Mouse (Mus musculus): Measurements from ENCODE around the gene Hebp1.

Hebp1 gene

GRCm38 (mm10) chr6:135116479-135116878 lies 81.3 kb downstream of the Hebp1 start:
- DNase-seq (ENCODE audit: low spot score) = no peak

GRCm38 (mm10) chr6:135113114-135113436 lies 84.7 kb downstream of the Hebp1 start:
- DNase-seq (ENCODE audit: low spot score) = no peak

DNA sequence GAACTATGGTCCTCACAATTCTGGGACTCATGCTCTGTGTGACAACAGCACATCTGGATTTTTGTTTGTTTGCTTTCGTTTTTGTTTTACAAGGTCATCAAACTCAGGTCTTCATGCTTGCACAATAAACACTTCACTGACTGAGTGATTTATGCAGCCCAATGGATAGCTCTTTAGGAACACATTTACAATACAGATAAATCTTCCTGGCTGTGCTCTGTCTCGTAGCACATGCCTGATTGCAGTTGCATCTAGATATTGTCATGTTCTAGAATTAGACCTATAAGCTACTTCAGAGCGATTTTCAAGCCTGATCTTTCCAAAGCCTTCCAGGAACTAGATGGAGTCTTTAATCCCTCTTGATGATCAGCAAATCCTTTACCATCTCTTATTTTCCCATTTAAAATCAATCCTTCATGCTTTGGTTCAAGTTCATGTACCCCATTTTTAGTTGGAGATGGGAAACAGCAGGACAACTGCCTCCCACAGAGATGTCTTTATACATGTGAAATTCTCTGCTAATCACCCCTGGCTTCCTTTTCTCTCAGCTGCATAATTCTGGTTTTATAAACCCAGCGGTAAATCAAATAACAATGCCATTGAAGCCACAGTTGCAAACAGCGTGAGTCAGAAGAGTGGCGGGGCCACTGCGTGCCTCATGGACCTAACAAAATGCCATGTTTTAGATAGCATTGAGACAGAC lies 85.3 kb downstream of the Hebp1 start:
- no peak for DNase-seq (ENCODE audit: low spot score)

- DNase-seq (ENCODE audit: low spot score) = no peak
Observed at GRCm38 (mm10) chr6:135107014-135107413, 90.8 kb downstream of the Hebp1 start.

- DNase-seq (ENCODE audit: low spot score) = no peak
Observed at GRCm38 (mm10) chr6:135102736-135103303, 95.0 kb downstream of the Hebp1 start.

DNA sequence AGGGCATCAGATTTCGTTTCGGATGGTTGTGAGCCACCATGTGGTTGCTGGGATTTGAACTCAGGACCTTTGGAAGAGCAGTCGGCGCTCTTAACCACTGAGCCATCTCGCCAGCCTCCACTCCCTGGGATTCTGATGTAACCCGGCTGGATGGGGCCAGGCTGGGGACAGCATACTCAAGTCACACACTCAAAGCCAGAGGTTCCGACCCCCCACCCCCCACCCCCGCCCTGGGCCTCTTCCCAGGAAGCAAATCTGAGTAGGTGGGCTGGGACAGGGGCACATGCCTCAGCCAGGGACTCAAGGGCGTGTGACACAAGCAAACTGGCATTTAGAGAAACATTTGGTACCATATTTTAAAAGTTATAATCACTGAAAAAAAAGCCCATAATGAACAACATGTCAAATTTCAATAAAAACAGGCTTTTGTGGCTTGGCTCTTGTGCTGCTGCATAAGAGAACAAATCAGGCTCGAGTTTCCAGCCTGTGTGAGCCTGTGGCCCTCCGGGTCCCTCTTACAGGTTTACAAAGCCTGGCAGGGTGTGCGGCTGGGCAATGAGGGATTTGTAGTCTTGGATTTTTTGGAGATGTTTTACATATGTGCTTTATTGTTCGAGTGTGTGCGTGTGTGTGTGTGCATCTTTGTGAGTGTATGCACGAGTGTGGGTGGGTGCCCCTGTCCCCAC lies 96.9 kb downstream of the Hebp1 start:
- no peak for DNase-seq (ENCODE audit: low spot score)

DNA sequence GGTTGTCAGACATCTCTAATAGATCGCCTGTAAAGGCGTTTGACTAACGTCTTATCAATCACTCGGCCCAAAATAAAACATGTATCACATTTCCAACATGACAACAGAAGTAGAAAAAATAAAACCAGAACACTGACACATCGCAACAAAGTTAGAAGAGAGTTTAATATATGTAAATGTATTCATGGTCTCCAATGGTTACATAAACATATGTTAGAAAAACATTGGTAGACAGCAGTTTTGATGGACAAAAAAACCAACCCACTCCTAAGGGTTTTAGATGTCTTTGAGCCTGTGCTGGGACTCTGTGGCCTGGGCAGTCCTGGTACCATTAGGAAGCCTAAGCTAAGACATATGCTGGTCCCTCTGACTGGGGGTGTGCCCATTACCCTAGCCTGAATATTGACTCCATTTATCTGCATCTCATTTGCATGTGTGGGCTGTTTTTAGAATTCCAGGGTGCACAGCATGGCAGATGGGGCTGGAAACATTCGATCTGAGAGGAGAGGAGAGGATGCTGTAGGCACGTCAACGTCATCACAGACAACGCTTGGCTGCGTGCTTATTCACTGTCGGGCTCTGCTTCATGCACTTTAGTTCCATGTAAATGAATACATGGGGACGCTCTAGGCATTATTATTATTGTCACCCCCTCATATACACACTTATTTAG lies 104.9 kb downstream of the Hebp1 start:
- no peak for DNase-seq (ENCODE audit: low spot score)

DNA sequence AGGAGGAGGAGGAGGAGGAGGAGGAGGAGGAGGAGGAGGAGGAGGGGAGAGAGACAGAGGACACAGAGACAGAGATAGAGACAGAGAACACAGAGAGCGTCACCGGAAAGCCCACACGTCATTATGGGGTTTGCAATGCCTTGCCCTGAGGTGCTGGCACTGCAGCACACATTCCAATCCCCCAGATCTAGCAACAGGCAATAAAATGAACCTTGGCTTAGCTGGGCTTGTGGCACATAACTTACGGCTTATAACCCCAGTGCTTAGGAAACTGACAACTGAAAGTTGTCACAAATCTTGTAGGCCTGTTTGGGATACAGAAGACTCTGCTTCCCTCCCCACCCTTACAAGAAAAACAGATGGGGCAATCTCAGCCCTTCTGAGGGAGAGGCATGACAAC lies 107.2 kb downstream of the Hebp1 start:
- no peak for DNase-seq (ENCODE audit: low spot score)

DNA sequence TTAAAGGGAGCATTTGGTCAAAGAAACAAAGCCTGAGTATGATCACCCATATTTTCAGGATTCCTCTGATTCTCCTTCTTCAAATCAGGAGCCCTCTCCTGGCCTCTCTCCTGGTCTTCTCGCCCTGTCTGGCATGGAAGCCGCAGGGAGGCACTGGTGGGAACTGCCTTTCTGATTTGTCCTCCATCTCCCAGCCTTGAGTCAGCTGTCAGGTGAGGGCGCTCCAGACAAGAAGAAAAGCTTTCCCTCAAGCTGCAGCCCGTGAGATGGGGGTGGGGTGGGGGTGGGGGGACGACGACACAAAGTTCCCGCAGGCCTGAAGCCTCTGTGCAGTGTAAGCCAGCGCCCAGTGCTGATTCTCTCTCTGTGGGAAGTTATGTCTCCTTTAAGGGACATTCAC lies 108.0 kb downstream of the Hebp1 start:
- DNase-seq (ENCODE audit: low spot score) = no peak

DNA sequence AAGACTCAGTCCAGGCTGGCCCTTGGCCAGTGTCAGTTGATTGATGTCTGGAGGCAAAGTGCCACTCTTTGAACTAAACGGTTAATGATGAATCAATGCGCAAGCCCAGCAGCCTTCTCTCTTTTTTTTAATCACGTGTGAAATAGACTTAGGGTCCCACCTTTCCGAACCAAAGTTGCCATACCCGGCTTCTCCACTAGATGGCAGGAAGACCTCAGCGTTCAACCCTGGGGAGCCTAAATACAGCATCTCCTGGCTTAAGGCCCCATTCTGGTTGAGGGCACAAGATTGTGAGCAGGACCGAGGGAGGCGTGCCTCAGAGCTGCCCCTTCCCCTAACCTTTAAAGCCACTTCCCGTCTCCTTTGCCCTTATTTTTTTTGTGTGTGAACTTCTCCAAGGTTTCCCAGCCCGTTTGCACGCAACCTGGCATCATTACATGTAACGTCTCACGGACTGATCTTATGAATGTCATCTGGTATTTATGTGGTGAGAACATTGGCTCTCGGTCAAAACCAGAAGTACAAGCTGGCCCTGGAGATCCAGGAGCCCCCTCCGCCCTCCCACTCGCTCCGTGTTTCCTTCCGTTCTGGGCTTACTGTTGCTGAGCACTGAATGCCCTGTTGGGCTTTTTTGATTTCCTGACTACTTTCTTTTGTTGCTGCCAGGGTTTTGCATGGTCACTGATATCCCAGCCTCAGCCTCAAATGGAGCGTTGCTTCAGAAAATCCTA lies 109.9 kb downstream of the Hebp1 start:
- DNase-seq (ENCODE audit: low spot score) = peak; percentile 79
